Mouse (Mus musculus) cortical plate, adult 2 months (tissue): ENCODE results near the gene Clrn3. TPM values are rescaled to one million over a fixed set of nuclear protein-coding genes. Genes with fewer than 3 reads are reported as not detected.

Source experiments
- H3K27ac ChIP-seq: fragments of 200-500 bp; 2 replicates; pipeline ENCODE4 v1.5.1; 2012; ENCODE audit warnings: low read length, control low read depth, inconsistent platforms; ENCODE audit not compliant: insufficient read depth
- H3K4me1 ChIP-seq: fragments of 200-500 bp; 2 replicates; pipeline ENCODE4 v1.6.1; 2011; ENCODE audit warnings: low read length; ENCODE audit not compliant: control insufficient read depth, insufficient read depth
- H3K4me3 ChIP-seq: fragments of 200-500 bp; 2 replicates; pipeline ENCODE4 v1.5.1; 2011; ENCODE audit warnings: mild to moderate bottlenecking, low read length, control low read depth; ENCODE audit not compliant: insufficient read depth
- CTCF ChIP-seq: fragments of 200-500 bp; IDR thresholded peaks from 2 replicates; pipeline ENCODE4 v1.5.1; 2011; ENCODE audit warnings: mild to moderate bottlenecking, control low read depth, low read length; ENCODE audit not compliant: insufficient read depth; ENCODE audit errors: extremely low read depth
- POLR2A ChIP-seq: fragments of 200-500 bp; IDR thresholded peaks from 2 replicates; pipeline ENCODE4 v1.6.1; 2011; ENCODE audit warnings: mild to moderate bottlenecking, low read length, control low read depth; ENCODE audit not compliant: insufficient read depth; ENCODE audit errors: extremely low read depth
- polyA plus RNA-seq: library from polyadenylated mRNA; depleted of rRNA; stranded (reverse); fragments of >200 nt; gene quantifications from 2 replicates; pipeline ENCODE4 v1.2.3, GENCODE M21; 2012

Clrn3 gene
- polyA plus RNA-seq, 1 experiment, result not detected

- TF ChIP-seq CTCF, result no peak
- TF ChIP-seq POLR2A, result no peak
These were observed 9.7 kb upstream of the Clrn3 start for GRCm38 (mm10) chr7:135537948-135538741.

DNA sequence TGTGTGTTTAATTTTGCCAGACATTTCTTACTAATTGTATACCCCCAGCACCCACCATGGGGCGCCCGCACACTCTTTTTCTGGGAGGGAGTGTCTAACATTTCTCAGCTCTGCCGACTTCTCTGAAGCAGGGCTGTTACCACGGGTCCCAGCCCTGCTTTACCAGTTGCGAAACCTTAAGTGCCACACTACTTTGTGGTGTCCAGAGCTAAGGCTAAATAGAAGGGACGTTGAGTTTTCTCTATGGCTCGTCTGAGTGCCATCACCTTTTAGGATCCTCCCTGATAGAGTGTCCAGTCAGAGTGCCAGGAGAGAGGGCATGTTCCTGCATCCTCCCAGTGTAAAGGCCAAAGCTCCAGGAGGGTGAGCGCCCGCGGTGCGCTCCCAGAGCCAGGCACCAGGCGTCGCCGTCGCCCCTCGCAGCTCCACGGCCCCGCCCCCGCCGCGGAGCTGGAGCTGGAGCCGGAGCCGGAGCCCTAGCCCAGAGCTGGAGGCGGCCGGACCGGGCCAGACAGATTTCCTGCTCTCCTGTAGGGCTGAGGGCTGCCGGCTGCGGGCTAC lies 9.0 kb upstream of the Clrn3 start, which contains the start of gene Ptpre:
TSS of gene Ptpre (plus strand) at position 141 of the 561 bp plus-strand sequence.
- TF ChIP-seq POLR2A (no peak), CTCF (peak; percentile 56)
- Histone ChIP-seq H3K27ac (peak within 1 kb of the TSS; percentile 98), H3K4me3 (peak within 1 kb of the TSS; percentile 100)

More at GRCm38 (mm10) chr7:135537948-135538741, 9.7 kb upstream of the Clrn3 start:
- H3K27ac ChIP-seq, result peak overlapping the region; percentile 98
- peak overlapping the region; percentile 100 for H3K4me3 ChIP-seq
- no peaks in the 10 kb centered on the region; the same call in 1 of the 2 replicates for H3K4me1 ChIP-seq

DNA sequence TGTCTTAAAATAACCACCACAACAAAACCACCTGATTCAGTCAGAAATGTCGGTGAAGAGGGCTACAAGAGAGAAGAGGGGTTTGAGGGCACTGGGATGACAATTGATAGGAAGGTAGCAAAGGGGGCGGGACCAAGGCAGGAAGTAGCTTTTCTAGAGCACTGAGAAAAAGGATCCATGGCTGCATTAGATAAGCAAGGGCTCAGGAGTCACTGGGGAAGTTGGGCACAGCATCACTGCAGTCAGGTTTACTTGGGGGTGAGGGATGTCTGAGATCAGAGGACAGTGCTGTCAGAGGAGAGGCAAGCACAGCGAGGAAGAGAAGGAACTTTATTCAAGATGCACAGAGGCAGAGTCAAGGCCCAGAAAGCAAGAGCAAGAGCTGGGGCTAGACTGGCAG lies 7.5 kb upstream of the Clrn3 start:
- no peak overlapping the region for H3K4me3 ChIP-seq
- no peak overlapping the region for H3K27ac ChIP-seq
- no peaks in the 10 kb centered on the region; the same call in 1 of the 2 replicates for H3K4me1 ChIP-seq
- TF ChIP-seq POLR2A, result no peak
- no peak for TF ChIP-seq CTCF

More for the DNA sequence above, 9.0 kb upstream of the Clrn3 start, which contains the start of gene Ptpre:
- H3K4me1 ChIP-seq, result no peaks in the 10 kb centered on the region; the same call in 1 of the 2 replicates

DNA sequence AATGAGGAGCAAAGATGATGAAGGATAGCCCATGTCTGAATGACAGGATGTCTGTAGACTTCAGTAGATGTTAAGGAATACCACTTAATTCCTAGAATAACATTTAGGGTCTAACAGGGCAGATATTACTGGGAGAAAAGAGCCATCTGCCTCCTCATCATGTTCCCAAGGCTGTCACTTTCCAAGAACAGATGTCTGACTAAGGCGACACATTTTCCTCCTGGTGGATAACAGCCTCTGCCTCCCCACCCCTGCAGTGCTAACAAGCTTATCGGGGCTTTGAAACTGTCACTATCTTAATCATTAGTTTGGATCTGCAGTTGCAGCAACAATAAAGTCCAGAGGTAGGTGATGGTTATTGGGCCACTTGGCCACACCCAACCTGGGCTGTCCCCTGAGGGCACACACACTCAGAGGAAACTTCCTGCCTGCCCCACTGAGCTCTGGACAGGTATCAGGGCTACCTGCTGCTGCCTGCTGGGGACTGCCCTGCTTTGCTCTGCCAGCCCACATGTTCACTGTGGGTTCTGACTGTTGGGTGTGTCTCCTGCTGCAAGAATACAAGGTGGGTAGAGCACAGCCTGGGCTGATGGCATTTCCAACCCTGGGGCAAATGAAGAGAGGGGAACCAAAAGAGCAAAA lies 6.2 kb upstream of the Clrn3 start:
- H3K4me3 ChIP-seq, result no peak overlapping the region
- H3K4me1 ChIP-seq, result no peaks in the 10 kb centered on the region; the same call in 1 of the 2 replicates
- H3K27ac ChIP-seq, result no peak overlapping the region
- TF ChIP-seq CTCF, result no peak

DNA sequence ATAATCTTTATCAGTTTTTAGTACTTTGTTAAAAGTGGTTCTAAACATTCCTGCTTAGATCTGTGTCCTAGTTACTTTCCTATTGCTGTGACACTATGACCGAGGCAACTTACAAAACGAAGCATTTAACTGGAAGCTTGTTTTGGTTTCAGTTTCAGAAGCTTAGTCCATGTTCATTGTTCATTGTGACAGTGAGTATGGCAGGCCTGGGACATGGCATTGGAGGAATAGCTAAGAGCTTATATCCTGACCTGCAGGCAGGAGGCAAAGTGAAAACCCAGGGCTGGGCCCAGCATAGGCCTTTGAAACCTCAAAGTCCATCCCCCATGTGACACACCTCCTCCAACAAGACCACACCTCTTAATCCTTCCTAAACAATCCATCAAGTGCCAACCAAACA lies 614 bp upstream of the Clrn3 start:
- Histone ChIP-seq H3K4me3 (no peak overlapping the region), H3K27ac (no peak overlapping the region), H3K4me1 (no peaks in the 10 kb centered on the region)
- TF ChIP-seq CTCF (no peak), POLR2A (no peak)

- no peak overlapping the region for H3K4me3 ChIP-seq
- H3K27ac ChIP-seq, result no peak overlapping the region
- 0 out of 2 replicates have a peak, but pooled peaks cover 1% of the 10 kb centered on the region for H3K4me1 ChIP-seq
- TF ChIP-seq POLR2A (no peak), CTCF (no peak)
These were observed 1.3 kb downstream of the Clrn3 start for GRCm38 (mm10) chr7:135527169-135527568.

DNA sequence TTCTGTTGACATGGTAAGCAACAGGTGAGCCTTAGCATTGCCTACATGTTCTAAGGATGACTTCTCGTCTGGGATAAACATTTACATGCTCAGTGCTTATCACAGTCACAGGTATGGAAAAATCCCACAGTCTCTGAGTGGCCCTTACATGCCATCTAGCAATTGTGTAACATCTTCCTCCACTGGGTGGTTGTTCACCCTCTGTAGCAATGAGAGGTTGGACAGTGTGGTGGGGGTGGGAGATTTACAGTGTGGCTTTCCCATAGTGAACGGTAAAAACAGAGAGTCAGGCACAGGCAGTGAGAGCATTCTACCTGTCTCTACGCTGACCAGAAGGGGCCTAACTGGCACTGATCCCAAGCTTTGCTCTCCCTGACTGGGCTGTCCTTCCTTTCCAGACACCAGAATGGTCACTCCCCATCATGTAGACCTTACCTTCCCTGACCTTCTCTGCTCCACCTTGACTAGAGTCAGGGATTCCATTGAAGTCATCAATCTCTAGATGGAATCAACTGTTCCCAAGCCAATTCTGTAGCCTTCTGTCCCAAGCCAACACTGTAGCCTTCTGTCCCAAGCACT lies 1.8 kb downstream of the Clrn3 start:
- TF ChIP-seq POLR2A, result no peak
- TF ChIP-seq CTCF, result no peak
- Histone ChIP-seq H3K4me1 (0 out of 2 replicates have a peak, but pooled peaks cover 1% of the 10 kb centered on the region), H3K27ac (no peak overlapping the region), H3K4me3 (no peak overlapping the region)

DNA sequence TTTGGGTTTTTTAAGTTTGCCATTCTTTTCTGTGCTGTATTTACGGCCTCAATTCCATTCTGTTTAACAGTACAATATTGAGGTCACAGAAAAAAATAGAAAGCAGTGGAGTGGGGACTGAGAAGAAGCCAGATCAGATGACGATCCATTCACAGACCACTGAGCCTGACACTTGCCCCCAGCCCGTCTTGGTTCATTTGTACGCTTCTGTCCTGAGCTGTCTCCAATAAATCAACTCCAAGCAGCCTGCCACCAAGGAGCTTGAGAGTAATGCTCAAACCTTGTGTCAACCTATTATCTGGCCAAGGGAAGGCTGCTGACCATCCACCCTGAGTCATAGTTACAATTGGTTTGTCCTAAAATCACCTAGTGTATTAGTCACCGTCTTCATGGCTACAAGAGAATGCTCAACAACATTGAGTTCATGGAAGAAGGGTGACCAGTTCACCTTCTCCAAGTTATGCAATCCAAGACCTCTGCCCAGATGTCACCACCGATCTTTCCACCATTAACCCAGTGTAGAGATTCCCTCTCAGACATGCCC lies 4.0 kb downstream of the Clrn3 start:
- no peak overlapping the region for H3K4me3 ChIP-seq
- H3K27ac ChIP-seq, result no peak overlapping the region
- TF ChIP-seq CTCF (no peak), POLR2A (no peak)
- 0 out of 2 replicates have a peak, but pooled peaks cover 1% of the 10 kb centered on the region for H3K4me1 ChIP-seq

DNA sequence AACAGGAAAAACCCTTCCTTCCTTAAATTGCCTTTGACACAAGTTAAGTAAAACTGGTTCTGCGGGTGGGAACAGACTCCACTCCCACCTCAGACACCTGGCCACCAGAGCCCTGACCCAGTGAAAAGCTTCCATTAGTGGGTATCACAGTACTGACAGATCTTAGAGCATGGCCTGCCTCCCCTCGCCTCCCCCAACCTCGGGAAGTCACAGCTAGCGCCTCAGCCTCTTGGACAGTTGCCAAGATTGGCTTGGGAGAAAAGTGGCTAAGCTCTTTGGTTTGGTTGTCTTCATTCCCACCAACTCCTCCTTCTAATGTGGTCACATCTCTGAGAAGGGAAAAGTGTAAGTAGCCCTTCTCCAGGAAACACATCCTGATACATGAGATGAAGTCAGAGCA lies 4.5 kb downstream of the Clrn3 start:
- H3K4me1 ChIP-seq, result 0 out of 2 replicates have a peak, but pooled peaks cover 1% of the 10 kb centered on the region
- H3K27ac ChIP-seq, result no peak overlapping the region
- no peak for TF ChIP-seq POLR2A
- no peak for TF ChIP-seq CTCF
- no peak overlapping the region for H3K4me3 ChIP-seq
